Mouse (Mus musculus) cortical plate, adult 2 months (tissue): ENCODE measurements at regions not wholly inside any gene's neighbourhood (a gene's known extent, or its start where the extent isn't known, plus 50 kb on each side); places are given as distances from the start of the nearest gene placed in this dataset.

Experiments
- CTCF ChIP-seq: fragments of 200-500 bp; IDR thresholded peaks from 2 replicates; pipeline ENCODE4 v1.5.1; 2011; ENCODE audit warnings: mild to moderate bottlenecking, control low read depth, low read length; ENCODE audit not compliant: insufficient read depth; ENCODE audit errors: extremely low read depth
- POLR2A ChIP-seq: fragments of 200-500 bp; IDR thresholded peaks from 2 replicates; pipeline ENCODE4 v1.6.1; 2011; ENCODE audit warnings: mild to moderate bottlenecking, low read length, control low read depth; ENCODE audit not compliant: insufficient read depth; ENCODE audit errors: extremely low read depth

- no peak for TF ChIP-seq CTCF
- TF ChIP-seq POLR2A: no peak
Observed at GRCm38 (mm10) chr7:68982914-68983502, 234.0 kb upstream of the Arrdc4 start.
